Mouse (Mus musculus) erythroid progenitor cell, adult 5-6 weeks (primary cell): ENCODE data around the gene Bbs2. TPM values are rescaled to one million over a fixed set of nuclear protein-coding genes. Genes with fewer than 3 reads are reported as not detected.
"Not testable (repeated sequence)": the region's sequence is repeated elsewhere in the genome, so short reads cannot be mapped to it uniquely, and the experiment has no call there.

ENCODE experiments used
- ATAC-seq: replicated peaks from 2 replicates; pipeline ENCODE4 v1.8.0; 2016; ENCODE audit warnings: moderate number of reproducible peaks, mild to moderate bottlenecking, moderate TSS enrichment, inconsistent platforms; ENCODE audit not compliant: poor library complexity, low FRiP score, severe bottlenecking
- total RNA-seq, 2 experiments: library from RNA; stranded (forward) in 1 of 2; stranded (reverse) in 1 of 2; fragments of 150-400 nt in 1 of 2; fragments of 186-747, 209-891 nt in 1 of 2; gene quantifications; 2 replicates each; pipeline versions ENCODE4 v1.2.3 to v1.2.4; 2015 to 2017; ENCODE audit warnings: low replicate concordance in 2 of 2

Gene Bbs2
- total RNA-seq (2015; ENCODE audit: low replicate concordance) (1.7 TPM in 1 of 2 replicates, not detected in the other), total RNA-seq (2017; ENCODE audit: low replicate concordance) (1.2 and 8.3 TPM in 2 replicates)

GRCm38 (mm10) chr8:94098081-94098974, at the start of gene Bbs2:
Bbs2 (minus strand) TSS chr8:94098928.
- ATAC-seq = peak; percentile 98

DNA sequence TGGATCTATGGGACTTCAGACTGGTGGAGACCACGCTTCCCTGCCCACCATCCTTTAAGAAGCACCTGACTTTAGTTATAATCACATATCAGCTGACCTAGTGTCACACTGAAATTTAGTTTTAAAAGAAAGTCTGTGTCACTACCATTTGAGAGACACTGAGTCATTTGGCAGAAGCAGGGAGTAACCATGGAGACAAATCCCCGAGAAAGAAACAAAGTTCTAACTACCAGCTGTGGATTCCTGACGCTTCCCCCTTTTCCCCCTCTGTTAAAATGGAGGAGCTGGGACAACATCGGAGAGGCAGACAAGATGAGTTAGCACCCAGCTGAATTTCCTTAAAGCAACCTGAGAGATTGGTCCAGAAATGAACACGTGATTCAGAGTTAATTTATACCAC, 49.5 kb upstream of the Bbs2 start:
- no peak for ATAC-seq

DNA sequence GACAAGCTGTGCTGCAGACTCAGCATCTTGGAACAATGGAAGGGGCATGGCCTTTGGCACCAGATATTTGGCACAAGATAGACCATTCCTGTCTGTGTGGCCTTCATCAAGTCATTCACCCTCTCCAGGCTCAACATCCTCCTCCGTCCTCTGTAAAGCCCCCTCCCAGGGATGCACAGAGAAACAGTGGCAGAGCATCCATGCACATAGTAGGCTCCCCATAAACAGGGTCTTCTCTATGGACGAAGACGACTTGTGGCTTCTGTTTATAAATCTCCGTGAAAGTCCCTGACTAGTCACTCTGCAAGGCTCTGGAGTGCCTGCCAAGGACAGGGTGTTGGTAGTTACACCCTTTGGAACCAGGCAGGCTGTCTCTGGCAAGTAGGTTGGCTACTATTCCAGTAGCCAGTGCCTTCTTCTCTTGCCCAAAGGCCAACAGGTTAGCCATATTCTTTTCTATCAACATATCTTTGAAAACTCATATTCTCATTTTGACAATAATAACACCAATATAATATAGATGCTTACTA, 41.6 kb upstream of the Bbs2 start:
- ATAC-seq = no peak

- no peak for ATAC-seq
These were observed 38.2 kb upstream of the Bbs2 start, which contains the start of gene Mt4 for GRCm38 (mm10) chr8:94136933-94137332. Mt4 (plus strand) TSS chr8:94137197.

- ATAC-seq = no peak
These were observed 37.5 kb upstream of the Bbs2 start for GRCm38 (mm10) chr8:94136192-94136591.

DNA sequence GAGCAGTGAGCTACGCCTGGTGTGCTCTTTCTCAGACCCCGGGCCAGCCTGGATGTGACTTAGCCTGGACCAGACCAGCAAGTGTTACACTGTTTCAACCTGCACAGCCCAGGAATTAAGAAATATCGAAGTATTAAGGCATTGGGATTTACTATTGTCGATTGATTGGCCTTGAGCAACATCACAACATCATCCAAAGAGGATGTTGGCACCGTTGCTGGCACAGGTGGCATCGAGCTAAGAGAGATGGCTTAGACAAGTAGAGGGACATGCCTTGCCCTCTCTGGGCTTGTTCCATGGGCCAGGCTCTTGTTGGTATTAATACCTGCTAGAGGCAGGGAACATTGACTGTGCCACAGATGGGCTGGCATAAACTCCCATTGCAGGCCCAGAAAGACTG, 36.8 kb upstream of the Bbs2 start:
- no peak for ATAC-seq

DNA sequence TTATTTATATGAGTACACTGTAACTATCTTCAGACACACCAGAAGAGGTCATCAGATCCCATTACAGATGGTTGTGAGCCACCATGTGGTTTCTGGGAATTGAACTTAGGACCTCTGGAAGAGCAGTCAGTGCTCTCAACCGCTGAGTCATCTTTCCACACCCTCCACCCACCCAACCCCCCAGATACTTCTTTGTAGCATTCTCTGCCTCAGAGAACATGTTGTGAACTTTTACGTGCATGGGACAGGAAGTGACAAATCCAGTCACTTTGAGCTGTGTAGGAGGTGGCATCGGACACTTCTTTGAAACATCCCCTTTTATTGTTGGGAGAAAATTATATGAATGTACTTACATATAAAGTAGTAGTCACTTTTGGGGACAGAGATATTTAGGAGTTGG, 35.9 kb upstream of the Bbs2 start:
- not testable (repeated sequence) for ATAC-seq

- no peak for ATAC-seq
These were observed 33.4 kb upstream of the Bbs2 start for GRCm38 (mm10) chr8:94132096-94132495.

GRCm38 (mm10) chr8:94130126-94130525, 31.4 kb upstream of the Bbs2 start:
- no peak for ATAC-seq

DNA sequence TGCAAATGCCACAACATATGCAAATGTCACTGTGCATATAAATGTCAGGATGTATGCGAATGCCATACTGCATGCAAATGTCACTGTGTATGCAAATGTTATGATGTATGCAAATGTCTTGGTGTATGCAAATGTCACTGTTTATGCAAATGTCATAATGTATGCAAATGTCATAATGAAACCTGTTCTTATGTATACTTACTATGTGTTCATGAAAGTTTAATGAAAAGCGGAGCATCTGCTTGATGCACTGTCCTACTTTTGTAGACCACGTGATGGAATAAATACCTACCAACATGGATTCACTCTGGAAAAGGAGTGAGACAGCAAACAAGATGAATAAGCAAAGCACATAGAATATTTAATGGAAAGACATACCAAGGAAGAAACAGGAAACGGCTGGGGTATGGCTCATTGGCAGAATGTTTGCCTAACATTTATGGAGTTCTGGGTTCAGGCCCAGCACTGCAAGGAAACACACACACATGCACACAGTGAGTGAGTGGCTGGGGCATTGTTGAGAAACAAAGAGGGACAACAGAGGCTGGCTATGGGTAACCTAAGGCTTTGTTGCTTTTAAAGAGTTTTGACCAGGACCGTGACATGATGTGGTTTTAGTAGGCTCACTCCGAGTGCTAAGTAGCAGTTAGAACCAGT, 30.5 kb upstream of the Bbs2 start:
- ATAC-seq = no peak

GRCm38 (mm10) chr8:94127711-94128110, 29.0 kb upstream of the Bbs2 start:
- no peak for ATAC-seq

- no peak for ATAC-seq
These were observed 24.2 kb upstream of the Bbs2 start for GRCm38 (mm10) chr8:94122711-94123468.

- ATAC-seq = no peak
These were observed 22.9 kb upstream of the Bbs2 start for GRCm38 (mm10) chr8:94121625-94122024.

- peak; percentile 79 for ATAC-seq
These were observed 20.2 kb upstream of the Bbs2 start for GRCm38 (mm10) chr8:94118776-94119430.

GRCm38 (mm10) chr8:94113972-94114371, 15.2 kb upstream of the Bbs2 start:
- no peak for ATAC-seq

DNA sequence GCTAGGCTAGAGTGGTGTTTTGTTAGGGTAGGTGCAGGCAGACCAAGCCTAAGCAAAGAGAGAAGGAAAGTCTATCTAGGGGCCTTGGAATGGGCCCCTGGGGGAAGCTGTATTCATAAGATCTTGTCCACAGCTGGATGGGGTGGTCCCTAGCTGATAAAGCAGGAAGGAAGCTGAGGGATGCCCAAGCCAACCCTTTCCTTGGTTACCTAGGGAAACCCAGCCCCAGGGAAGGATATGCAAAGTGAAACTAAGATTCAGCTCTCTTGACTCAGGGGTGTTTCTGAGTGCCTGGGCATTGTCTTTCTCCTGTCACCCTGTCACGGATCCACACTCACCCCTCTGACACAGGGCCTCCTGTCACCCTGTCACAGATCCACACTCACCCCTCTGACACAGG, 14.7 kb upstream of the Bbs2 start:
- ATAC-seq = no peak

DNA sequence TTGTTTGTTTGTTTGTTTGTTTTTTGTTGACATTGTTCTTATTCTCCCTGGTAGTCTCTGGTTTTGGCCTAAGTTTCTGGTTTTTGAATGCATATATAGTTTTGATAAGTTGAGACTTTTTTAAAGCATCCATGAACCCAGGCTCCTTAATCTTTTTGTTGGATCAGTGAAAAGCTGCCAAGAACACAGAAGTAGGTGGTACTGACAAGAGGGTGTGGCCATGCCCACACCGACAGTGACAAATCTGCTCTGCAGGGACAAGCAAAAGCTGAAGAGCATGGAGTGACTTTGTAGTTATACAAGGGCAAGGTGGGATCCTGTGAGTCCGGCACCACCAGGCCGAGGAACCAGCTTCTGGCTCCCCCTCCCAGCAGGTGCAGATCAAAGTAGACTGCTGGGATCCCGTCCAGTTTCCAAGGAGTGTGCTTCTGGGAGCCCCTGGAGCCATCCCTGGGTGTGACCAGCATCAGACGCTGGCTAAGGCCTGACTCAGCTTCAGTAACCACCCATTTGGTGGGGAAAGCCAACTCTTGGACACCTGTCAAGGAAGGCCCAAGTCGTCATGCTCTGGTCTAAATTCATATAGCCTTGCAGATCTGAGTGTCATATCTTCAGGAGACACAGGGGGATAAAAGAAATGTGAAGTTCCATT, 11.9 kb upstream of the Bbs2 start:
- peak; percentile 70 for ATAC-seq

DNA sequence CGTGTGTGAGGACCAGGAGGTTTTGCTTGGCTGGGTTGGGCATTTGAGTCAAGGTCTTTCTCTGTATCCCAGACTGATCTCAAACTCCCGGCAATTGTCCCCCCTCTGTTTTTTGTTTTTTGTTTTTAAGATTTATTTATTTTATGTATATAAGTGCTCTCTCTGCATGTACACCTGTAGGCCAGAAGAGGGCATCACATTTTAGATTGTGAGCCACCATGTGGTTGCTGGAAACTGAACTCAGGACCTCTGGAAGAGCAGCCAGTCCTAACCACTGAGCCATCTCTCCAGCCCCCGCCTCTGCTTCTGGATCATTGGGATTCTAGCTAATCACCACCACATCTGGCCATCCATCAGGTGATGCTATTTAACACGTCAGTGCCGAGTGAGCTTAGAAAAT, 11.1 kb upstream of the Bbs2 start:
- ATAC-seq = no peak

- peak; percentile 89 for ATAC-seq
These were observed 10.7 kb upstream of the Bbs2 start for GRCm38 (mm10) chr8:94109396-94109795.
